Mouse (Mus musculus): Measurements from ENCODE around the gene Net1. TPM values are rescaled to one million over a fixed set of nuclear protein-coding genes. Genes with fewer than 3 reads are reported as not detected.

The Net1 gene
- polyA plus RNA-seq, 1 experiment from 2014 or later, result 37.2 TPM

DNA sequence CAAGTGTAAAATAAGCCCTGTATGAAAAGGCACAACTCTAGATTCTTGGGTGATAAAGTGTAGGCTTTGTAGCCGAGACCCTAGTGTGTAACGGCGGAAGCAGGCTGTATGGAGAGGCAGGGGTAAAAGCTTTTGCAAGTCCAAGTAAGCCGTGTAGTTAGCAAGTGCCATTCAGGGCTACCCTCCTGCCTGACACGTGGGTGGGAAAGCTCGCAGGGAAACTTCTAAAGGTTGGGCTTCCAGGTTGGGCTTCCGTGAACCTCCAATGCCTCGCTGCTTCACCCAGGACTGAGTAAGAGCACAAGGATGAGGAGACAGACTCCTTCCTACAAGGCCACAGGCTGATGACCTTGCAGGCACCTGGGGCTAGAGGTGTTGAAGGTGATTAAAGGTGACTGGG is 23.5 kb downstream of the Net1 start:
- no peaks in the 10 kb centered on the region for H3K36me3 ChIP-seq (ENCODE audit: control insufficient read depth, insufficient read depth)
- no peak for ATAC-seq (replicated peaks; ENCODE audit: extremely low read depth, insufficient read depth, low FRiP score)
- H3K4me1 ChIP-seq (ENCODE audit: control insufficient read depth, insufficient read depth, low read length), result peaks cover 12% of the 10 kb centered on the region; the same call in 1 of the 2 replicates
- no peak overlapping the region for H3K4me3 ChIP-seq (ENCODE audit: low read length)
- H3K9me3 ChIP-seq (replicated peaks; ENCODE audit: control insufficient read depth, low read length), result no peaks in the 10 kb centered on the region
- H3K4me2 ChIP-seq (ENCODE audit: low read depth, low read length), result no peak overlapping the region
- WGBS, result 75% methylated on average over 8 of the region's 8 CpGs
- H3K27me3 ChIP-seq (ENCODE audit: control insufficient read depth, insufficient read depth, low read length), result no peaks in the 10 kb centered on the region
- H3K9ac ChIP-seq (ENCODE audit: low read length), result no peak overlapping the region
- no peak overlapping the region for H3K27ac ChIP-seq (ENCODE audit: low read length)

DNA sequence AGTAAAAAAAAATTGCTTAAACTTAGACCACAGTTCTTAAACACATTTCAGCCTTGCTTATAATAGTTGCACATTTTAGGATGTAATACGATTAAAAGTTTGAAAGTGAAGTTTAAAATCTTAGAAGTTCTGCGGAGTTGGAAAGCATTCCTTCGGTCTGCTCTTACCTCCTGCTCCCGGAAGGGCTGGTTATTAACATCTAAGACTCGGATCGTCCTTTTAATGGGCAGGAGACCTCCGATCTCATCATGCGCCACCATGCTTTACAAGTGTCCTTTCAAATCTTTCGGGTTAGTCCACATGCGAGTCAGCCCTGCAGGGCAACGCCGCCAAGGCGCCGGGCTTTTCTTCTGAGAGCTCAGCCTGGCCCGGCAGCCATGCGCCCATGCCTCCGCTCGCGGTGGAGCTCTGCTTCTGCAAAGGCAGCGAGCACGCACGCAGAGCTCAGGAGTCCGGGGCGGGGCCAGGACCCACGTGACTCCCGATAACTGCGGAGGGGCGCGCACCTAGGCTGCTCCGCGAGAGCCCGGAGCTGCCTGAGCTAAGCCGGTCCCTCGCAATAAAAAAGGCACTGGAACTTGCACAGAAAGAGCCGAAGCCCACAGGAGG is 24.8 kb downstream of the Net1 start:
- peak; percentile 98 for ATAC-seq (replicated peaks; ENCODE audit: extremely low read depth, insufficient read depth, low FRiP score)

GRCm38 (mm10) chr13:3892601-3893000 is 25.4 kb downstream of the Net1 start:
- Histone ChIP-seq H3K4me1 (ENCODE audit: control insufficient read depth, insufficient read depth, low read length) (peaks cover 15% of the 10 kb centered on the region), H3K9ac (ENCODE audit: low read length) (peak overlapping the region; percentile 79), H3K9me3 (replicated peaks; ENCODE audit: control insufficient read depth, low read length) (no peaks in the 10 kb centered on the region), H3K27ac (ENCODE audit: low read length) (no peak overlapping the region), H3K4me2 (ENCODE audit: low read depth, low read length) (peak overlapping the region; percentile 69), H3K27me3 (ENCODE audit: control insufficient read depth, insufficient read depth, low read length) (no peaks in the 10 kb centered on the region), H3K36me3 (ENCODE audit: control insufficient read depth, insufficient read depth) (peaks cover 10% of the 10 kb centered on the region), H3K4me3 (ENCODE audit: low read length) (peak overlapping the region; percentile 74)
- no peak for ATAC-seq (replicated peaks; ENCODE audit: extremely low read depth, insufficient read depth, low FRiP score)
- 13% methylated on average over 7 of the region's 7 CpGs for WGBS

More for the DNA sequence above, 24.8 kb downstream of the Net1 start:
- Histone ChIP-seq H3K4me1 (ENCODE audit: control insufficient read depth, insufficient read depth, low read length) (peaks cover 15% of the 10 kb centered on the region), H3K9me3 (replicated peaks; ENCODE audit: control insufficient read depth, low read length) (no peaks in the 10 kb centered on the region), H3K36me3 (ENCODE audit: control insufficient read depth, insufficient read depth) (peaks cover 5% of the 10 kb centered on the region; the same call in 1 of the 2 replicates), H3K4me3 (ENCODE audit: low read length) (peak overlapping the region; percentile 74), H3K27me3 (ENCODE audit: control insufficient read depth, insufficient read depth, low read length) (no peaks in the 10 kb centered on the region), H3K9ac (ENCODE audit: low read length) (peak overlapping the region; percentile 79), H3K4me2 (ENCODE audit: low read depth, low read length) (peak overlapping the region; percentile 69), H3K27ac (ENCODE audit: low read length) (peak overlapping the region; percentile 68)
- under 1% methylated on average over 35 of the region's 35 CpGs for WGBS

- H3K4me2 ChIP-seq (ENCODE audit: low read depth, low read length), result peak overlapping the region; percentile 69
- H3K9ac ChIP-seq (ENCODE audit: low read length), result peak overlapping the region; percentile 79
- peaks cover 12% of the 10 kb centered on the region for H3K4me1 ChIP-seq (ENCODE audit: control insufficient read depth, insufficient read depth, low read length)
- 47% methylated on average over 8 of the region's 8 CpGs for WGBS
- no peaks in the 10 kb centered on the region for H3K27me3 ChIP-seq (ENCODE audit: control insufficient read depth, insufficient read depth, low read length)
- peaks cover 20% of the 10 kb centered on the region for H3K36me3 ChIP-seq (ENCODE audit: control insufficient read depth, insufficient read depth)
- H3K9me3 ChIP-seq (replicated peaks; ENCODE audit: control insufficient read depth, low read length), result no peaks in the 10 kb centered on the region
- H3K27ac ChIP-seq (ENCODE audit: low read length), result no peak overlapping the region; the same call in 1 of the 2 replicates
- H3K4me3 ChIP-seq (ENCODE audit: low read length), result peak overlapping the region; percentile 74
- ATAC-seq (replicated peaks; ENCODE audit: extremely low read depth, insufficient read depth, low FRiP score), result no peak
These were observed 26.4 kb downstream of the Net1 start for GRCm38 (mm10) chr13:3891479-3892087.

- no peak overlapping the region for H3K27ac ChIP-seq (ENCODE audit: low read length)
- H3K9me3 ChIP-seq (replicated peaks; ENCODE audit: control insufficient read depth, low read length), result no peaks in the 10 kb centered on the region
- peaks cover 10% of the 10 kb centered on the region for H3K4me1 ChIP-seq (ENCODE audit: control insufficient read depth, insufficient read depth, low read length)
- WGBS, result 46% methylated on average over 8 of the region's 8 CpGs
- no peaks in the 10 kb centered on the region for H3K27me3 ChIP-seq (ENCODE audit: control insufficient read depth, insufficient read depth, low read length)
- ATAC-seq (replicated peaks; ENCODE audit: extremely low read depth, insufficient read depth, low FRiP score), result no peak
- H3K4me2 ChIP-seq (ENCODE audit: low read depth, low read length), result 0 out of 2 replicates have a peak overlapping the region, but pooled peaks have one; percentile 9
- peaks cover 34% of the 10 kb centered on the region for H3K36me3 ChIP-seq (ENCODE audit: control insufficient read depth, insufficient read depth)
- no peak overlapping the region for H3K9ac ChIP-seq (ENCODE audit: low read length)
- H3K4me3 ChIP-seq (ENCODE audit: low read length), result no peak overlapping the region
These were observed 28.0 kb downstream of the Net1 start for GRCm38 (mm10) chr13:3890061-3890460.

DNA sequence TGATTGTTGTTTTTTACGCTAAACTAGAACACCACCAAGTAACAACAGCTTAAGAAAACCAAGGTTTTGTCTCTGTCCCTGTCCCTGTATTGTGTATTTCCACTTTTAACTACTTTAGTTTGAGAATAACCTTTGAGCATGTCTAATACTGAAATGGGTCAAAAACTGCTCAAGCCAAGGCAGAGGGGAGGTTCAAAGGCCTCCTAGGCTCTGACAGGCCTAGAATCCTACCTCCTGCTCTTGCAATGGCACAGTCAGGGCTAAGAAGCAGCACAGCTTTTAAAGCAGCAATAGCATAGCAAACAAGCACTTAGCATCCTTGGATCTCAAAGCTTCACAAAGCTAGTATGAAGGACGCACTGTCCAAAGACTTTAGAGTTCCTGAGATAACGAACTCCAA is 28.9 kb downstream of the Net1 start:
- H3K4me1 ChIP-seq (ENCODE audit: control insufficient read depth, insufficient read depth, low read length), result peaks cover 10% of the 10 kb centered on the region
- no peak overlapping the region for H3K4me2 ChIP-seq (ENCODE audit: low read depth, low read length)
- H3K27me3 ChIP-seq (ENCODE audit: control insufficient read depth, insufficient read depth, low read length), result no peaks in the 10 kb centered on the region
- no peak overlapping the region for H3K4me3 ChIP-seq (ENCODE audit: low read length)
- WGBS, result 86% methylated on average over 3 of the region's 3 CpGs
- no peak overlapping the region for H3K27ac ChIP-seq (ENCODE audit: low read length)
- H3K9me3 ChIP-seq (replicated peaks; ENCODE audit: control insufficient read depth, low read length), result no peaks in the 10 kb centered on the region
- peaks cover 42% of the 10 kb centered on the region for H3K36me3 ChIP-seq (ENCODE audit: control insufficient read depth, insufficient read depth)
- H3K9ac ChIP-seq (ENCODE audit: low read length), result no peak overlapping the region
- ATAC-seq (replicated peaks; ENCODE audit: extremely low read depth, insufficient read depth, low FRiP score), result no peak

DNA sequence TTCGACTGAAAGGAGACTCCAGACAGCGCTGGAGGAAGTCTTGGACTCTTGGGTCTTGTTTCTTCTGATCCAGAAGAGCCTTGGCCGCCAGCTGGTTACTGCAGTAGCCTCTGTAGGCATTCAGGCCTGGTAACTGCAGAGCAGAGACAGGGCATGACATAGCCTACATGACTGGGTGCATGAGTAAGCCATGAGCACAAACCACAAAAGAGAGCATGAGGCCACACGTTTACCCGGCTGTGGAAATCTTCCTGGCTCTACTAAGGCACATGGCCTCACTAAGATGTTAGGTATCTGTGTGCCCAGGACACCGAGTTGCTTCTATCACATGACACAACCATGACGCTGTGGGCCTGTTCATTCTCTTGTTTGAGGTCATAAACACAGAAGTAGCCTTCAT is 31.4 kb downstream of the Net1 start:
- Histone ChIP-seq H3K4me2 (ENCODE audit: low read depth, low read length) (no peak overlapping the region), H3K9ac (ENCODE audit: low read length) (no peak overlapping the region), H3K4me3 (ENCODE audit: low read length) (no peak overlapping the region), H3K36me3 (ENCODE audit: control insufficient read depth, insufficient read depth) (peaks cover 47% of the 10 kb centered on the region), H3K4me1 (ENCODE audit: control insufficient read depth, insufficient read depth, low read length) (peaks cover 7% of the 10 kb centered on the region), H3K27me3 (ENCODE audit: control insufficient read depth, insufficient read depth, low read length) (no peaks in the 10 kb centered on the region), H3K27ac (ENCODE audit: low read length) (no peak overlapping the region), H3K9me3 (replicated peaks; ENCODE audit: control insufficient read depth, low read length) (no peaks in the 10 kb centered on the region)
- no peak for ATAC-seq (replicated peaks; ENCODE audit: extremely low read depth, insufficient read depth, low FRiP score)
- 89% methylated on average over 7 of the region's 7 CpGs for WGBS

- 60% methylated on average over 4 of the region's 4 CpGs for WGBS
- H3K27ac ChIP-seq (ENCODE audit: low read length), result no peak overlapping the region
- no peak overlapping the region for H3K4me2 ChIP-seq (ENCODE audit: low read depth, low read length)
- ATAC-seq (replicated peaks; ENCODE audit: extremely low read depth, insufficient read depth, low FRiP score), result peak; percentile 41; the same call in 1 of the 2 replicates
- no peaks in the 10 kb centered on the region for H3K9me3 ChIP-seq (replicated peaks; ENCODE audit: control insufficient read depth, low read length)
- no peaks in the 10 kb centered on the region for H3K27me3 ChIP-seq (ENCODE audit: control insufficient read depth, insufficient read depth, low read length)
- H3K4me1 ChIP-seq (ENCODE audit: control insufficient read depth, insufficient read depth, low read length), result peaks cover 4% of the 10 kb centered on the region; the same call in 1 of the 2 replicates
- no peak overlapping the region for H3K9ac ChIP-seq (ENCODE audit: low read length)
- peaks cover 8% of the 10 kb centered on the region for H3K36me3 ChIP-seq (ENCODE audit: control insufficient read depth, insufficient read depth)
- H3K4me3 ChIP-seq (ENCODE audit: low read length), result no peak overlapping the region
These were observed 40.3 kb downstream of the Net1 start for GRCm38 (mm10) chr13:3877679-3878220.

DNA sequence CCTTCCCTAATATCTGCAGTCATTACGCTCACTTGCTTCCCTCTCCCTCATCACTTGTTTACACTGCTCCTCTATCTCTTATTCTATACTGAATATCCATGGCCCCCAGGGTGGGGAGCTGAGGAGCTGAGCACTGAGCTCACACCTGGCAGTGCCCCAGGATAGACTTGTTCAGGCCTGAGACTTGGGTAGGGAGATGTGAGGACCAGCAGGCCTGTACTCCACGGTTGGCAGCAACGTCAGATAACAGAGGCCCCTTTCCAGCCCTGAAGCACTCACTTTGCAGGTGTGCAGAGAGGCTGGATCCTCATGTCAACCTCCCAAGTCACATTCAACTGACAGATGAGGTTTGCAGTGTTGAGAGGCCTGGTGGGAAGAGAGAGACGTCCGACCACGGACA is 40.8 kb downstream of the Net1 start:
- H3K36me3 ChIP-seq (ENCODE audit: control insufficient read depth, insufficient read depth), result peaks cover 6% of the 10 kb centered on the region
- no peaks in the 10 kb centered on the region for H3K27me3 ChIP-seq (ENCODE audit: control insufficient read depth, insufficient read depth, low read length)
- H3K4me2 ChIP-seq (ENCODE audit: low read depth, low read length), result no peak overlapping the region
- ATAC-seq (replicated peaks; ENCODE audit: extremely low read depth, insufficient read depth, low FRiP score), result 0 out of 2 replicates have a peak, but pooled peaks have one; percentile 52
- H3K4me3 ChIP-seq (ENCODE audit: low read length), result no peak overlapping the region
- no peaks in the 10 kb centered on the region for H3K9me3 ChIP-seq (replicated peaks; ENCODE audit: control insufficient read depth, low read length)
- no peak overlapping the region for H3K9ac ChIP-seq (ENCODE audit: low read length)
- peaks cover 4% of the 10 kb centered on the region; the same call in 1 of the 2 replicates for H3K4me1 ChIP-seq (ENCODE audit: control insufficient read depth, insufficient read depth, low read length)
- WGBS, result 46% methylated on average over 6 of the region's 6 CpGs
- no peak overlapping the region for H3K27ac ChIP-seq (ENCODE audit: low read length)

All from heart, embryonic 16.5 days (tissue).